Mouse (Mus musculus) adrenal gland (tissue): ENCODE measurements around the gene Gm10799.

Experiments used
- intact Hi-C: fragments of 180-260 bp; cut with DNase I; formaldehyde crosslinking; loops from one replicate; pipeline ENCODE4 v1.15.1; 2025

Gm10799 gene

GRCm38 (mm10) chr2:104027458-104028138 lies 40.8 kb downstream of the Gm10799 start, which contains the start of gene Fbxo3:
Gene Fbxo3 (plus strand): TSS chr2:104027721.
- intact Hi-C loops, result no loop called here

DNA sequence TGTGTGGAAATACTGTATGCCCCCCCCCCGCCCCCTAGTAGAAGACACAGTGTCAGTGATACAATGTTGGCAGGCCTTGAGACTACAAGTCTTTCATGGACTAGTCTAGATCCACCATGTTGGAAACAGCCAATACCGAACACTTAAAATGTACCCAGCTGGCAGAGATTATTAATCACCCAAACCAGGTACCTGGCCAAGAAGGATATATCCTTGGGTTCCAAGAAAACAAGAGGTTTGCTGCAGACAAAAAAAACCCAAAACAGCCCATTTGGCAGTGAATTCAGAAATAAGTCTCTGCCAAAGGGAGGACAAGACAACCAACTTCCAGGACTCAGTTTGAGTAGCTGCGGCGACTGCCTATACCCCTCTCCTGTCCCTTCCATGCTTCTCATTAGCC lies 43.7 kb downstream of the Gm10799 start:
- intact Hi-C loops, result no loop called here

DNA sequence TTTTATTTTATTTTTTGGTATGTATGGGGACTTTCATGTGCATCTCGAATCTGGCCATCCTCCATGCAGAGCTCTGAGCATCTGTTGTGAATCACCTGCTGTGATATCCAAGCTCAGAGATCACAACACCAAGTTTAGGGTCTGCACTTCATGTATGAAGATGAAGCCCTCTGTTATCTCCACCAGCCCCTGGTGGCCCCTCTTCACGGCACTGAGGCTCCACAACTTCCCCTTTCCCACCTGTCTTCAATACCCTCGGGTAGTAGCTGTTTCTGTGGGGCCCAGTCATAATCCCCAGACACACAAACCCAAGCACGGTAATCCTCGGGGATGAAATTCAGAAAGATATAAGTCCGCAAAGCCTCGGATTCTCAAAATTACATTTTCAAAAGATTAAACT lies 45.3 kb downstream of the Gm10799 start:
- intact Hi-C loops, result no loop called here
